Mouse (Mus musculus): ENCODE measurements around the gene Ccdc57. TPM values are rescaled to one million over a fixed set of nuclear protein-coding genes. Genes with fewer than 3 reads are reported as not detected.
A peak's percentile ranks its signal among the peaks of the same experiment; 100 is the strongest.

Gene Ccdc57
- polyA plus RNA-seq, 1 experiment from 2014 or later: 5.6 TPM

DNA sequence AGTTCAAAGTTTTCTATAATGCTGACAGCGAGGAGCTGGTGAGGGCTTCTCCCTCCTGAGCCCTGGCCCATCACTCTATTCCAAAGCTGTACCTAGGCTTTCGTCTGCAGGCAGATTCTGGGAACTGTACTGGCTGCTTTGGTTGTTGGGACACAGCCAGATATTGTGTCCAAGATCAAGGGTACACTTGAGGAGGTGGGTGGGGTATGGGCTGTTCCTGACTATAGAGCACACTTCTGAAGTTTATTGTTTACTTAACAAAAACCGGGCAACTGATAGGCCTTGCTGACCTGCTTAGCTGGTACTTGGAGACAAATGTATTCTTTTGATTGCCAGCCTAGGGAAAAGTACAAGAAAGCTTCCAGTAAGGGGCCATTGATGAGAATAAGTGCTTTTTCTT lies 43.5 kb downstream of the Ccdc57 start:
- 0 out of 2 replicates have a peak, but pooled peaks have one; percentile 63 for ATAC-seq (ENCODE audit: insufficient number of reproducible peaks, insufficient read depth, low FRiP score, low read depth)

DNA sequence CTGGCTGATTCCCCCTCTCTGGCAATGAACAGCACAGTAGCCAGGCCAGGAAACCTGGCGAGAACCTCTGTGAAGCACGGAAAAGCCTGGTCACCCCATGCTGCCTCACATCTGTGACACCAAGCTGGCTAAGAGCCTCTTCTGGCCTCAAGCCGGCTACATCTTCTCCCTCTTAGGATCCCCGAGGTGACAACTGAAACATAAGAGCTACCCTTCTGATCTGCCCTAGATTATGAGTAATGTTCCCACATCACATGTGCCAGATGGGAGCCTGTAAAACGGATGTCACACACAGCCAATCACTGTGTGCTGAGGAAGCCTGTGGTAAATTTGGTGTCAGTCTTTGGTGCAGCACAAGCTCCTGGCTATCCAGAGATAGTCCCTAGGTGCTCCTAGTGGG lies 44.0 kb downstream of the Ccdc57 start:
- Histone ChIP-seq H3K4me2 (replicated peaks; ENCODE audit: low read depth, low read length) (no peak overlapping the region), H3K9me3 (ENCODE audit: control insufficient read depth, low read depth, low read length) (no peaks in the 10 kb centered on the region), H3K4me1 (ENCODE audit: control insufficient read depth, insufficient read depth, low read length) (no peaks in the 10 kb centered on the region), H3K9ac (replicated peaks; ENCODE audit: low read depth, low read length) (no peak overlapping the region), H3K36me3 (ENCODE audit: control insufficient read depth, insufficient read depth, low read length) (peaks cover 9% of the 10 kb centered on the region), H3K27me3 (ENCODE audit: control insufficient read depth, insufficient read depth, low read length) (no peaks in the 10 kb centered on the region), H3K27ac (ENCODE audit: low read length) (peak overlapping the region; percentile 21; the same call in 1 of the 2 replicates), H3K4me3 (ENCODE audit: low read depth, low read length) (no peak overlapping the region)
- no peak for ATAC-seq (ENCODE audit: insufficient number of reproducible peaks, insufficient read depth, low FRiP score, low read depth)
- WGBS: 90% methylated on average over 5 of the region's 5 CpGs

More for the DNA sequence above, 43.5 kb downstream of the Ccdc57 start:
- peaks cover 9% of the 10 kb centered on the region for H3K36me3 ChIP-seq (ENCODE audit: control insufficient read depth, insufficient read depth, low read length)
- no peak overlapping the region for H3K4me2 ChIP-seq (replicated peaks; ENCODE audit: low read depth, low read length)
- H3K4me3 ChIP-seq (ENCODE audit: low read depth, low read length): no peak overlapping the region
- no peak overlapping the region for H3K9ac ChIP-seq (replicated peaks; ENCODE audit: low read depth, low read length)
- H3K27ac ChIP-seq (ENCODE audit: low read length): peak overlapping the region; percentile 21; the same call in 1 of the 2 replicates
- H3K27me3 ChIP-seq (ENCODE audit: control insufficient read depth, insufficient read depth, low read length): no peaks in the 10 kb centered on the region
- no peaks in the 10 kb centered on the region for H3K9me3 ChIP-seq (ENCODE audit: control insufficient read depth, low read depth, low read length)
- no peaks in the 10 kb centered on the region for H3K4me1 ChIP-seq (ENCODE audit: control insufficient read depth, insufficient read depth, low read length)
- 57% methylated on average over 3 of the region's 3 CpGs for WGBS

DNA sequence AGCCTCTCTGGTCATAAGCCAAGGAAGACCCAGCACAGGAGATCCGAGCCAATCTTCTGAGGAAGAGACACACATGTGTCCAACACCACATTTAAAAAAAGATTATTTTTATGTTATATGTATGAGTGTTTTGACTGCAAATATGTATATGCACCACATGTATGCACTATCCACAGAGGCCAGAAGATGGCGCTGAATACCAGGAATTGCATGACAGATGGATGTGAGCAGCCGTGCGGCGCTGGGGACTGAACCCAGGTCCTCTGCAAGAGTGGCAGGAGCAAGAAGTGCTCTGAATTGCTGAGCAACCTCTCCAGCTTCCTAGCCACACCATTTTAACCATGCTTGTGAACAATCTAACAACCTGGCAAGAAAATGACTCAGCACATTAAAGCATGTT lies 45.2 kb downstream of the Ccdc57 start:
- WGBS: 91% methylated on average over 5 of the region's 5 CpGs
- Histone ChIP-seq H3K4me3 (ENCODE audit: low read depth, low read length) (no peak overlapping the region), H3K9me3 (ENCODE audit: control insufficient read depth, low read depth, low read length) (no peaks in the 10 kb centered on the region), H3K4me2 (replicated peaks; ENCODE audit: low read depth, low read length) (no peak overlapping the region), H3K4me1 (ENCODE audit: control insufficient read depth, insufficient read depth, low read length) (no peaks in the 10 kb centered on the region), H3K9ac (replicated peaks; ENCODE audit: low read depth, low read length) (no peak overlapping the region), H3K36me3 (ENCODE audit: control insufficient read depth, insufficient read depth, low read length) (peaks cover 7% of the 10 kb centered on the region; the same call in 1 of the 2 replicates), H3K27me3 (ENCODE audit: control insufficient read depth, insufficient read depth, low read length) (no peaks in the 10 kb centered on the region), H3K27ac (ENCODE audit: low read length) (no peak overlapping the region)
- ATAC-seq (ENCODE audit: insufficient number of reproducible peaks, insufficient read depth, low FRiP score, low read depth): no peak

DNA sequence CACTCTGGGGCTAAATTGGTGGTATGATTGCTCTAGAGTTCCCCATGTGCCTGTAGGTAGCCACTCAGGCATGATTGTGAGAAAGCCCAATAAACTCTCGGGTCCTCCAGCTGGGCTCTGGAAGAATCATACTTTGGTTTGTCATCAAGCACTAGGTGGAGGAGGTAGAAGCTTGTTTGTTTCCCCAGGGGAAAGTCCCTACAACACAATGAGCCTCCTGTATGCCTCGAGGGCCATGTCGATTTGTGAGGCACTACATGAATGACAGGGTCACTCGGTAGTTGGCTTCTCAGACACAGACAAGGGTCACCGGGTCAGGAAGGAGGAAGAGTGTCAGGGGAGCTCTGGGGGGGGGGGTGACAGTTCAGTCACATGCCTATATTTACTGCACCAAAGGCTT lies 46.2 kb downstream of the Ccdc57 start:
- H3K9me3 ChIP-seq (ENCODE audit: control insufficient read depth, low read depth, low read length): no peaks in the 10 kb centered on the region
- H3K27me3 ChIP-seq (ENCODE audit: control insufficient read depth, insufficient read depth, low read length): no peaks in the 10 kb centered on the region
- no peak overlapping the region for H3K4me3 ChIP-seq (ENCODE audit: low read depth, low read length)
- H3K9ac ChIP-seq (replicated peaks; ENCODE audit: low read depth, low read length): no peak overlapping the region
- H3K27ac ChIP-seq (ENCODE audit: low read length): no peak overlapping the region
- WGBS: 65% methylated on average over 5 of the region's 5 CpGs
- ATAC-seq (ENCODE audit: insufficient number of reproducible peaks, insufficient read depth, low FRiP score, low read depth): no peak
- H3K4me2 ChIP-seq (replicated peaks; ENCODE audit: low read depth, low read length): no peak overlapping the region
- no peaks in the 10 kb centered on the region for H3K4me1 ChIP-seq (ENCODE audit: control insufficient read depth, insufficient read depth, low read length)
- H3K36me3 ChIP-seq (ENCODE audit: control insufficient read depth, insufficient read depth, low read length): peaks cover 7% of the 10 kb centered on the region; the same call in 1 of the 2 replicates

DNA sequence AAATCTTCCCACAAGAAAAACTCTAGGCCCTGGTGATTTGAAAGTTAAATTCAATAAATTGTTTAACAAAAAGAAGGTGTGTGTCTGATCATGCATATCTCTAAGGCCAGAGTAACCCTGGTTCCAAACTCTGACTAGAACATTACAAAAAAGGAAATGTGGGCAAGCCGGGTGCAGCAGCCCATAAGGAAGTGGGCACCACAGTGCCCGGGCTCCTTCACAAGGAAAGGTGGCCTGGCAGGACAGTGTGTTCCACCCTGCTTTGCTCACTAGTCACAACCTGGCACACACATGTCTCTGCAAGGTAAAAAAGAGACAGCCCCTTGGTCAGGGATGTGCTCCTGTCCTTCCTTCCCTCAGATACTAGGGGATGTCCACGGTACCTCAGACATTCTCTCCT lies 49.1 kb downstream of the Ccdc57 start:
- H3K4me2 ChIP-seq (replicated peaks; ENCODE audit: low read depth, low read length): no peak overlapping the region
- H3K4me3 ChIP-seq (ENCODE audit: low read depth, low read length): no peak overlapping the region
- ATAC-seq (ENCODE audit: insufficient number of reproducible peaks, insufficient read depth, low FRiP score, low read depth): no peak
- WGBS: 95% methylated on average over 3 of the region's 3 CpGs
- H3K36me3 ChIP-seq (ENCODE audit: control insufficient read depth, insufficient read depth, low read length): peaks cover 11% of the 10 kb centered on the region; the same call in 1 of the 2 replicates
- H3K4me1 ChIP-seq (ENCODE audit: control insufficient read depth, insufficient read depth, low read length): no peaks in the 10 kb centered on the region
- H3K27ac ChIP-seq (ENCODE audit: low read length): no peak overlapping the region
- H3K27me3 ChIP-seq (ENCODE audit: control insufficient read depth, insufficient read depth, low read length): no peaks in the 10 kb centered on the region
- no peaks in the 10 kb centered on the region for H3K9me3 ChIP-seq (ENCODE audit: control insufficient read depth, low read depth, low read length)
- no peak overlapping the region for H3K9ac ChIP-seq (replicated peaks; ENCODE audit: low read depth, low read length)

DNA sequence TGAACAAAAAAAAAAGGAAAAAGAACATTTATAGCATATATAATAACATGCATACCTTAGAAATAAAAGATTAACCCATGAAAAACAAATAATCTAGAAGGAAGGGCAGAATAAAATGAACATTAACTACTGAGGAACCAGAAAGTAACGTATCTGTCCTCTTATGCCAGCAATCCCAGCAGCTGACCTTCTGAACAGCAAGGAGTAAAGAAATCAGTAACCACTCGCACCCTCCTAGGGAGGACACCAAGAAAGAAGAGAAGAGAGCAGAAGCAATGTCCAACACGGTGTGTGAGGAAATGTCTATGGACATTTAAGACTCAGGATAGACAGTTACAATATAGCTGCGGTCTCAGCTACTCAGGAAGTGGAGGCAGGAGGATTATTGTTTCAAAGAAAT lies 49.7 kb downstream of the Ccdc57 start:
- no peak overlapping the region for H3K27ac ChIP-seq (ENCODE audit: low read length)
- no peaks in the 10 kb centered on the region for H3K9me3 ChIP-seq (ENCODE audit: control insufficient read depth, low read depth, low read length)
- H3K9ac ChIP-seq (replicated peaks; ENCODE audit: low read depth, low read length): no peak overlapping the region
- no peak overlapping the region for H3K4me3 ChIP-seq (ENCODE audit: low read depth, low read length)
- no peaks in the 10 kb centered on the region for H3K27me3 ChIP-seq (ENCODE audit: control insufficient read depth, insufficient read depth, low read length)
- ATAC-seq (ENCODE audit: insufficient number of reproducible peaks, insufficient read depth, low FRiP score, low read depth): no peak
- 85% methylated on average over 4 of the region's 4 CpGs for WGBS
- H3K4me2 ChIP-seq (replicated peaks; ENCODE audit: low read depth, low read length): no peak overlapping the region
- no peaks in the 10 kb centered on the region for H3K4me1 ChIP-seq (ENCODE audit: control insufficient read depth, insufficient read depth, low read length)
- H3K36me3 ChIP-seq (ENCODE audit: control insufficient read depth, insufficient read depth, low read length): peaks cover 16% of the 10 kb centered on the region; the same call in 1 of the 2 replicates

DNA sequence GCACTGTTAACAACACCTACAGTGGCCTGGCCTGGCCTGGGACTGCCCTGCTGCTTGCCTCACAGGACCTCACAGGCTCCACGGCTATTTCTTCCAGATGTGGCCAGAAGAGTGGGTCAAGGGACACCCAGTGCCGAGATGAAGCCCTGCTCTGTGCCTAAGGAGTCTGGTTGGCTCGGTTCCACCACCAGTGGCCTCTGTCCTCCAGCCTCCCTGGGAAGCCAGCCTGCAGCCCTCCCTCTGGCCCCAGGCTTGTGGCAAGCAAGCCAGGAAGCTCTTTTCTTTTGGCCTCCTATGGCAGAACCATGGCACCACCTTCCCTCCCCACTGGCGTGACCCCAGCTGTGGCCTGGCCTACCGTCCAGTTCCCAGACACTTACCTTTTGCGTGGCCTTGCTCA lies 59.5 kb downstream of the Ccdc57 start:
- no peak for ATAC-seq (ENCODE audit: insufficient number of reproducible peaks, insufficient read depth, low FRiP score, low read depth)
- 75% methylated on average over 6 of the region's 6 CpGs for WGBS
- H3K4me3 ChIP-seq (ENCODE audit: low read depth, low read length): no peak overlapping the region
- no peaks in the 10 kb centered on the region for H3K4me1 ChIP-seq (ENCODE audit: control insufficient read depth, insufficient read depth, low read length)
- no peak overlapping the region for H3K9ac ChIP-seq (replicated peaks; ENCODE audit: low read depth, low read length)
- peaks cover under 1% of the 10 kb centered on the region; the same call in 1 of the 2 replicates for H3K36me3 ChIP-seq (ENCODE audit: control insufficient read depth, insufficient read depth, low read length)
- H3K9me3 ChIP-seq (ENCODE audit: control insufficient read depth, low read depth, low read length): no peaks in the 10 kb centered on the region
- no peak overlapping the region for H3K4me2 ChIP-seq (replicated peaks; ENCODE audit: low read depth, low read length)
- no peaks in the 10 kb centered on the region for H3K27me3 ChIP-seq (ENCODE audit: control insufficient read depth, insufficient read depth, low read length)
- H3K27ac ChIP-seq (ENCODE audit: low read length): no peak overlapping the region

DNA sequence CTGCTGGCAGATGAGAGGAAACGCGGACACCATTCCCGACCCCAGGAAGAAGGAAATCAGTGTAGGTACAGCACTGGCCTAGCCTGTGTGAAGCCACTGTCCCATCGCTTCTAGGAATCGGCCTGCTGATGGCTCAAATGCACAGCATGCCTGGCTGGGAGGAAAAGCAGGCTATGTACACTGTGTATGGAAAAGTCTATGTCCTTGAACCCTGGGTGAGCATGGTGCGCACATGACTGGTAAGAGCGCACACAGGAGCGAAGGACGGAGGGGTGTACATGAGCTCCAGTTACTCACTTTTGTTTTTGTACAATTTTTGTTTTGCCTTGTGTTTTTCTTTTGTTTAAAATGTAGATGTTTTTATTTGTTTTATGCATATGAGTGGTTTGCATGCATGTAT lies 61.2 kb downstream of the Ccdc57 start:
- no peaks in the 10 kb centered on the region; the same call in 1 of the 2 replicates for H3K36me3 ChIP-seq (ENCODE audit: control insufficient read depth, insufficient read depth, low read length)
- H3K9me3 ChIP-seq (ENCODE audit: control insufficient read depth, low read depth, low read length): no peaks in the 10 kb centered on the region
- no peak overlapping the region for H3K27ac ChIP-seq (ENCODE audit: low read length)
- no peaks in the 10 kb centered on the region for H3K4me1 ChIP-seq (ENCODE audit: control insufficient read depth, insufficient read depth, low read length)
- 92% methylated on average over 9 of the region's 9 CpGs for WGBS
- H3K9ac ChIP-seq (replicated peaks; ENCODE audit: low read depth, low read length): no peak overlapping the region
- H3K4me3 ChIP-seq (ENCODE audit: low read depth, low read length): no peak overlapping the region
- ATAC-seq (ENCODE audit: insufficient number of reproducible peaks, insufficient read depth, low FRiP score, low read depth): no peak
- H3K4me2 ChIP-seq (replicated peaks; ENCODE audit: low read depth, low read length): no peak overlapping the region
- H3K27me3 ChIP-seq (ENCODE audit: control insufficient read depth, insufficient read depth, low read length): no peaks in the 10 kb centered on the region

DNA sequence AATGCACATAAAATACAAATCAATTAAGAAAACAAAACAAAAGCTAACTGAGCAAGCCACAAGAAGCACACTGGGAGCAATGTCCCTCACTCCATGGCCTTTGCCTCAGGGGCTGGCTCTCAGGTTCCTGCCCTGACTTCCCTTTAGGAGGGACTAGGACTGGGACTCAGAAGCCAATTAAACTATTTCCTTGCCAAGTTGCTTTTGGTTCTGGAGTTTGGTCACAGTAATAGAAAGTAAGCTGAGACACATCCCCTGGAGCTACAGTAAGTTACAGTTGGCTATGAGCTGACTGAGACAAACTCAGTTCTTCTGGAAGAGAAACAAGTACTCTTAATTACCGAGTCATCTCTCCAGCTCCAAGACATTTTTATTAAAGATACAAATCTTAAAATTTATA lies 66.9 kb downstream of the Ccdc57 start:
- Histone ChIP-seq H3K36me3 (ENCODE audit: control insufficient read depth, insufficient read depth, low read length) (peaks cover 3% of the 10 kb centered on the region; the same call in 1 of the 2 replicates), H3K27ac (ENCODE audit: low read length) (no peak overlapping the region), H3K4me2 (replicated peaks; ENCODE audit: low read depth, low read length) (no peak overlapping the region), H3K4me3 (ENCODE audit: low read depth, low read length) (no peak overlapping the region), H3K9ac (replicated peaks; ENCODE audit: low read depth, low read length) (no peak overlapping the region), H3K9me3 (ENCODE audit: control insufficient read depth, low read depth, low read length) (no peaks in the 10 kb centered on the region), H3K27me3 (ENCODE audit: control insufficient read depth, insufficient read depth, low read length) (no peaks in the 10 kb centered on the region), H3K4me1 (ENCODE audit: control insufficient read depth, insufficient read depth, low read length) (no peaks in the 10 kb centered on the region)
- ATAC-seq (ENCODE audit: insufficient number of reproducible peaks, insufficient read depth, low FRiP score, low read depth): no peak
- 98% methylated on average over 1 of the region's 1 CpGs for WGBS
